Mouse (Mus musculus): Measurements from ENCODE around the gene Pik3cd.

The Pik3cd gene

GRCm38 (mm10) chr4:149723855-149724731 lies 21.7 kb upstream of the Pik3cd start:
- DNase-seq, result peak; percentile 80

- DNase-seq, result no peak
These were observed 20.6 kb upstream of the Pik3cd start for GRCm38 (mm10) chr4:149723021-149723390.

DNA sequence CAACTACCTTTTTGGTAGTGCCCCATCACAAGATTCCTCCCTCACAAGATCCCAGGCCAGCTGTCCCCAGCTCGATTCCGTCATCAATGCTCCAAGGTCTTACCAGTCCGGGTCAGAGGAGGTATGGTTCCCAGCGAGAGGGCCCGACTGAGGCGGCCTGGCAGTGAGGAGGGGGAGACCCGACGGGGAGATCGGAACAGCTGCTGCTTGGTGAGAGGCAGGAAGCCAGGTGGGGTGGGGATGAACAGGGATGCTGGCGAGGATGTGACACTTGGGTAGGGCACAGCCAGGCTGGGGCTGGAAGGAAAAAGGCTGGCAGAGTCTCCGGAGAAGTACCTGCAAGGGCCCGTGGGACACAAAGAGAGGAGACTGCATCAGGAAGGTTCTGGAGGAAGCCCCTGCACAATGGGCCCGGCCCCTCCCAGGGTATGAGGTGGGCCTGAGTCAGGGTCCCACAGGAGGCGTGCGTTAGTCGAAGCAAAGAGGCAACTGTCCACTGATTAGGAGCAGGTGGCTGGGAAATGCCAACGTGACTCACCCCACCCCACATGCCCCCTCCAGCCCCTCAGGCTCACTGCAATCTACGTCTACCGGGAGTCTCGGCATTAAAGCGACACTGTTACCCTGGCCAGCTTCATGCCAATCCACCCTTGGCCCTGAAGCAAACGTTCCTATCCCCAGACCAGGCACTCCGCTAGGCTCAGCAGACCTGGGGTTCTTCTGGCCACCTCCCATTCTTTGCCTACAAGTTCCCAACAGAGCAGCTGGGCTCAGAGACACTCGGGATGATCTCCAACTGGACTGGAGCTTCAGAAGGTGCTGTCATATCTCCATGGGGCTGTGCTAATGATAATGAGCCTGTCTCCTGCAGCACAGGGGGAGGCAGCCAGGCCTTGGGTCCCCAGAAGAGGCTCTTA lies 20.0 kb upstream of the Pik3cd start:
- no peak for DNase-seq

DNA sequence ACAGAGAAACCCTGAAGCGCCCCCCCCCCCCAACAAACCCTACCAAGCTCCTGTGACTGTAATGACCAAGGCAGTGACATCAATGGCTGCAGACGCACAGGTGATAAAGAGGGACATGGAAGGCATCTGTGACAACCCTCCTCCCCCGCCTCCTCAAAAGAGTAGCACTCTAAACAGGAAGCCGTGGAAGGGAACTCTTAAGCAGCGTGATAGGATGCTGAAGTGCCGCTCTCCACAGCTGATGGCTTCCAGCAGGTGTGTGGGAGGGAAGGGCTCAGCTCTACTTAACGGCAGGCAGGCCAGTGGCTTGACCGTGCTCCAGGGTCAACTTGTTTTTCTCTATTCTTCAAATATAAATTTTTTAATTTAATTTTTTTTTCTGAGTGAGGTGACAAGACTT lies 18.8 kb upstream of the Pik3cd start:
- no peak for DNase-seq

- DNase-seq, result peak; percentile 78
These were observed 17.3 kb upstream of the Pik3cd start for GRCm38 (mm10) chr4:149719686-149720085.

DNA sequence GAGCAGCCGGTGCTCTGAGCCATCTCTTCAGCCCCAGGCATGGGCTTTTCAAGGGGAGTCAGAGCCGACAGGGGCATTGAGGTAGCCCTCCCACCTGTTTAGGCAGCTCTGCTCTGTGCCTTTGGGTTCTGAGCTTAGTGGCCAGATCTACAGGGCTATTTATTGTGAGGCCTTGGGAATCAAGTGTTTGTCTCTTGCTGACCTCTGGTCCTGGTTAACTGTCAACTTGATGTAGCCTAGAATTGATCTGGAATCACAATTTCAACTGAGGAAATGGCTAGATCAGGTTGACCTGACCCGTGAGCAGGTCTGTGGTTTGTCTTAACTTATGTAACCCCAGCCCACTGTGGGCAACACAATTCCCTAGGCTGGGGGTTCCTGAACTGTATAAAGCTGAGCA lies 12.2 kb upstream of the Pik3cd start:
- DNase-seq, result no peak

DNA sequence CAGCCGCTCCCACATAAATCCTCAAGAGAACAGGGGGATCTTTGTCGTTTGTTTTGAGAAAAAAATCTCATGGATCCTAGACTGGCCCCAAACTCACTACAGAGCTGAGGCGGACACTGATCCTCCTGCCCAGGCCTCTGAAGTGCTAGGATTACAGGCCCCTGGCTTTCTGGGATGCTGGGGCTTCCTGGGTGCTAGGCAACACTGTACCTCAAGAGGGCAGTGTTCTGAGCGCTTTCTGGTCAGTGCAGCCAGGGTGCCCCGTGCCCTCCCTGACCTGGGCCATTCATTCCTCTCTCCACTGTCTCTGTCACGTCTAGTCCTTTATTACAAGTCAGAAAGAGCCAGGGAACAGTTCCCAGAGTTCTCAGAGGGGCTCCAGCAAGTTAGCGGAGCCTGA lies 9.6 kb upstream of the Pik3cd start:
- peak; percentile 64 for DNase-seq

GRCm38 (mm10) chr4:149711485-149711884 lies 9.1 kb upstream of the Pik3cd start:
- no peak for DNase-seq

- DNase-seq, result peak; percentile 74
These were observed 8.1 kb upstream of the Pik3cd start for GRCm38 (mm10) chr4:149710510-149710909.

- peak; percentile 52 for DNase-seq
These were observed 3.6 kb upstream of the Pik3cd start for GRCm38 (mm10) chr4:149705941-149706340.

- no peak for DNase-seq
These were observed 2.9 kb upstream of the Pik3cd start for GRCm38 (mm10) chr4:149705298-149705697.

- DNase-seq, result peak; percentile 90
These were observed 753 bp downstream of the Pik3cd start for GRCm38 (mm10) chr4:149701426-149702209.

DNA sequence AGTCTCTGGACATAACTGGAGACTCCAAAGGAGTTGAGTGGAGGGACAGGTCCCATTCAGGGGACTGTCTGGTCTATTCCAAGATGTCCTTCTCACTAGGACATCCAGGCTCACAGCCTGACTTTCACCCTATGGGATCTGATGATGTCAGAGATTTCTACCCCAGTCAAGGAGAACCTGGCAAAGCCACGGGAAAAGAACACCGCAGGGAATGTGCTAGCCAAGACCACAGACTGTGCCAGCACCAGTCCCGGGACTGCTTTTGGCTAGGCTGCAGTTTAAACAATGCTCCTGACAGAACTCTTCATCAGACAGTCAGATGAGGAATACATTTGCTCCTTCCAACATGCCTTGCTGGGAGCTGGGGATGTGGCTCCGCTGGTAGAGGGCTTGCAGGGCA lies 2.4 kb downstream of the Pik3cd start:
- DNase-seq, result no peak

GRCm38 (mm10) chr4:149698197-149698821 lies 4.1 kb downstream of the Pik3cd start:
- DNase-seq, result peak; percentile 86

DNA sequence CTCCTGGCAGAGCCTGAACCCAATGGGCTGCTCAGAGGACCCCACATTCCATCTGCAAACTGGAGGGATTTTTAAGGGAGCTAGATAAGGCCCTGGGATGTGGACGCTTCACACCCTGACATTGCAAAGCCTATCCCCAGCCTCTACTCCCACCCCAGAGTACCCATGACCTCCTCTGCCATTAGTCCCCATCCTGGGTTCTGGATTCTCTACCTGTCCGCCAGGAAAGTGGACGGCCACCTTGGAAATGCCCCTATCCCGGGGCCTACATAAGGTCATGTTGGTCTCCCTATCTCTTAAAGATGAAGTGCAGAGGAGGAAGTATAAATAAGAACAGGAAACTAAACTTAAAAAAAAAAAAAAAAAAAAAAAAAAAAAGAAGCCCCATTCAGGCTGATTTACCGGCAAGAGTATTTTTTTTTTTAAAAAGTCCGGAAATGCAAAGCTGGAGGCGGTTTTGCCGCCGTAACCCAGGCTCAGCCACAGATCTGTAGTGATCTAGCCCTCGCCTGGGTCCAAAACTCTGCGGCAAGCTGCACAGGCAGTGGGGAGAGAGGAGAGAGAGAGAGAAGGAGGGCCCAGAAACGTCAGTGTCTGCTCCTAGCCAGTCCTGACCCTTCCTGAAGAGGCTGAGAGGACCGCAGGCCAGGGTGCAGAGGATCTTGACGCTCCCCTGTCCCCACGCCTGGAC lies 4.7 kb downstream of the Pik3cd start:
- DNase-seq, result peak; percentile 74

DNA sequence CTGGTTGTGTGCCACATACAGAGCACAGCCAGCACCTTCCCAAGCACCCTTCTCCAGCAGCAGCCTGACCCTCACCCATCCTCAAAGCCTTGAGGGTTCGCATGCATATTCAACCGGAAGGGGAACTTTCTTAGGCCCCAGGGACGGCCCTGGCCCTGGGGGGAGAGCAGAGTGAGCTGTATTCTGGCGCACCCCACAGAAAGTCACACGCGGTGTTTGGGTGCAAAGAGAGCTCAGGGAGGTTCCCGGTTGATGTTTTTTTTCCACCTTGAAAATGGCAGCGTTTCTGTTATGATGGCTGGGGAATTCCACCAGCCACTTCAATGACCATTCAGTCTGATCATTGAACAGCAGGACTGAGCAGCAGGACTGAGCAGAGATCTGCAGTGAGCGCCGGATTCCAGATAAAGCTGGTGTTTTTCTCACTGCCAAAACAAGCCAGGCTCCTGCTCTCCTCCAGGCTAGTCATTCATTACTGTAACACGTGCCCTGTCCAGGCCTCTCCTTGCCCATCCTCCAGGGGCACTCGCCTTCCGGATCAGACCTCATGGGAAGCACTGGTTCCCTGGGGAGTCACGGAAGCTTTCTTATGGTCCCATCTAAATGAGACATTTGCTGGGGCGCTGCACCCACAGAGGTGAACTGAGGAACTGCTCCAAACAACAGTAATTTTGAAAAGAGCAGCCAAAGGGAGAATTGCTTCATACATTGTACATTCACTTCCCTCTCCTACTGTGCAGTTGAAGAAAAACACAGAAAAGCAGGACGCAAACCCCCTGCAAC lies 6.0 kb downstream of the Pik3cd start:
- peak; percentile 56 for DNase-seq

- DNase-seq, result no peak
These were observed 11.0 kb downstream of the Pik3cd start for GRCm38 (mm10) chr4:149691368-149691767.

DNA sequence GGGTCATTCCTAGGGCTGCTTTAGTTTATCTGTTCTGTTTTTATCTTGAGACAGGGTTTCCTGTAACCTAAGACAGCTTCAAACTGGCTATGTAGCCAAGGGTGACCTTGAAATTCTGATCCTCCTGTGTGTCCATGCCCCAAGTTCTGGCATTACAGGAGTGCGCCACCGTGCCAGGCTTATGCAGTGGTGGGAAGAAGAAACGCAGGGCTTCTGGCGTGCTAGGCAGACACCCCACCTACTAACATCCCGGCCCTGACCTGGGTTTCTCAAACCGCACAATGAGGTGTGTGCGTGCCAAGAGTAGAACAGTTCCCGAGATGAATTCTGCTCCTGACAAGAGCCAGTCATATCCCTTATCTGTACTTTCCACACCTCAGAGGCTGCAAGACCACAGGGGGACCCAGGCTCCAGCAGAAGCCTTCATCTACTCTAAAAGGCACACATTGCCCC lies 11.5 kb downstream of the Pik3cd start:
- DNase-seq, result no peak

GRCm38 (mm10) chr4:149689822-149690700 lies 12.3 kb downstream of the Pik3cd start:
- no peak for DNase-seq

GRCm38 (mm10) chr4:149688861-149689260 lies 13.5 kb downstream of the Pik3cd start:
- DNase-seq, result no peak

Measured in thymus, postnatal 4 days (tissue).